Mouse (Mus musculus): ENCODE results near the gene Lzic.
A peak's percentile ranks its signal among the peaks of the same experiment; 100 is the strongest.

Lzic gene

GRCm38 (mm10) chr4:149477078-149477477, 8.0 kb upstream of the Lzic start, which contains the start of gene Tmem274:
Gene Tmem274 (plus strand): TSS chr4:149477378.
- no peak for DNase-seq (ENCODE audit: low read depth)

- DNase-seq (ENCODE audit: low read depth) = no peak
Observed at GRCm38 (mm10) chr4:149484566-149484965, 463 bp upstream of the Lzic start.

- peak; percentile 19 for DNase-seq (ENCODE audit: low read depth)
Observed at GRCm38 (mm10) chr4:149485825-149486206, 787 bp downstream of the Lzic start.

- DNase-seq (ENCODE audit: low read depth) = no peak
Observed at GRCm38 (mm10) chr4:149487729-149488128, 2.7 kb downstream of the Lzic start.

- DNase-seq (ENCODE audit: low read depth) = no peak
Observed at GRCm38 (mm10) chr4:149489415-149490240, 4.6 kb downstream of the Lzic start.

- no peak for DNase-seq (ENCODE audit: low read depth)
Observed at GRCm38 (mm10) chr4:149491151-149491550, 6.1 kb downstream of the Lzic start.

GRCm38 (mm10) chr4:149496612-149497011, 11.6 kb downstream of the Lzic start:
- peak; percentile 81 for DNase-seq (ENCODE audit: low read depth)

- DNase-seq (ENCODE audit: low read depth) = no peak
Observed at GRCm38 (mm10) chr4:149498901-149499300, 13.9 kb downstream of the Lzic start.

GRCm38 (mm10) chr4:149499790-149500189, 14.8 kb downstream of the Lzic start:
- peak; percentile 67 for DNase-seq (ENCODE audit: low read depth)

- no peak for DNase-seq (ENCODE audit: low read depth)
Observed at GRCm38 (mm10) chr4:149504363-149504762, 19.3 kb downstream of the Lzic start.

- DNase-seq (ENCODE audit: low read depth) = no peak
Observed at GRCm38 (mm10) chr4:149504858-149505257, 19.8 kb downstream of the Lzic start.

- DNase-seq (ENCODE audit: low read depth) = no peak
Observed at GRCm38 (mm10) chr4:149505261-149505967, 20.4 kb downstream of the Lzic start.

- no peak for DNase-seq (ENCODE audit: low read depth)
Observed at GRCm38 (mm10) chr4:149506904-149507303, 21.9 kb downstream of the Lzic start.

- no peak for DNase-seq (ENCODE audit: low read depth)
Observed at GRCm38 (mm10) chr4:149511221-149511646, 26.2 kb downstream of the Lzic start.

GRCm38 (mm10) chr4:149512072-149512471, 27.0 kb downstream of the Lzic start:
- no peak for DNase-seq (ENCODE audit: low read depth)

GRCm38 (mm10) chr4:149515706-149516105, 30.7 kb downstream of the Lzic start:
- DNase-seq (ENCODE audit: low read depth) = no peak

- peak; percentile 88 for DNase-seq (ENCODE audit: low read depth)
Observed at GRCm38 (mm10) chr4:149517868-149518340, 32.9 kb downstream of the Lzic start, which contains the start of gene Ctnnbip1. Gene Ctnnbip1 (plus strand): TSS chr4:149518236.

GRCm38 (mm10) chr4:149518351-149519220, 33.6 kb downstream of the Lzic start:
- no peak for DNase-seq (ENCODE audit: low read depth)

GRCm38 (mm10) chr4:149521258-149521657, 36.2 kb downstream of the Lzic start:
- DNase-seq (ENCODE audit: low read depth) = no peak

GRCm38 (mm10) chr4:149523961-149524360, 38.9 kb downstream of the Lzic start:
- DNase-seq (ENCODE audit: low read depth) = no peak

GRCm38 (mm10) chr4:149525170-149525569, 40.1 kb downstream of the Lzic start:
- no peak for DNase-seq (ENCODE audit: low read depth)

GRCm38 (mm10) chr4:149525811-149526210, 40.8 kb downstream of the Lzic start:
- no peak for DNase-seq (ENCODE audit: low read depth)
